Mouse (Mus musculus): ENCODE results near the gene Kcnk4.

- TF ChIP-seq POLR2A (IDR thresholded peaks at IDR 0.05; ENCODE audit: low read depth, low read length) (no peak; the same call in 1 of the 2 replicates), CTCF (IDR thresholded peaks at IDR 0.05; ENCODE audit: extremely low read depth, insufficient read length, insufficient replicate concordance, low read depth, low read length) (no peak)
These were observed 8.4 kb upstream of the Kcnk4 start for GRCm38 (mm10) chr19:6942764-6943163.
